Mouse (Mus musculus): Measurements from ENCODE around the gene Zfp184. TPM values are rescaled to one million over a fixed set of nuclear protein-coding genes. Genes with fewer than 3 reads are reported as not detected.

Gene Zfp184
- polyA plus RNA-seq, 1 experiment from 2014 or later, result 16.0 TPM

- Histone ChIP-seq H3K4me2 (peak overlapping the region; percentile 26), H3K9ac (no peak overlapping the region), H3K9me3 (no peaks in the 10 kb centered on the region), H3K27ac (replicated peaks) (no peak overlapping the region), H3K36me3 (no peaks in the 10 kb centered on the region), H3K4me3 (peak overlapping the region; percentile 13; the same call in 1 of the 2 replicates), H3K4me1 (replicated peaks) (peaks cover 12% of the 10 kb centered on the region), H3K27me3 (peaks cover 57% of the 10 kb centered on the region)
- 6% methylated on average over 8 of the region's 8 CpGs for WGBS
- no peak for ATAC-seq (ENCODE audit: low read depth)
These were observed 31.0 kb upstream of the Zfp184 start for GRCm38 (mm10) chr13:21913854-21914253.

GRCm38 (mm10) chr13:21914599-21914998 is 30.3 kb upstream of the Zfp184 start:
- H3K9me3 ChIP-seq, result no peaks in the 10 kb centered on the region
- H3K36me3 ChIP-seq, result no peaks in the 10 kb centered on the region
- peak overlapping the region; percentile 26 for H3K4me2 ChIP-seq
- peaks cover 19% of the 10 kb centered on the region for H3K4me1 ChIP-seq (replicated peaks)
- H3K9ac ChIP-seq, result no peak overlapping the region
- no peak for ATAC-seq (ENCODE audit: low read depth)
- peaks cover 65% of the 10 kb centered on the region for H3K27me3 ChIP-seq
- H3K4me3 ChIP-seq, result peak overlapping the region; percentile 13; the same call in 1 of the 2 replicates
- no peak overlapping the region for H3K27ac ChIP-seq (replicated peaks)
- 2% methylated on average over 14 of the region's 14 CpGs for WGBS

- no peak overlapping the region for H3K9ac ChIP-seq
- H3K36me3 ChIP-seq, result no peaks in the 10 kb centered on the region
- peaks cover 74% of the 10 kb centered on the region for H3K27me3 ChIP-seq
- WGBS, result 53% methylated on average over 5 of the region's 5 CpGs
- no peak overlapping the region for H3K4me3 ChIP-seq
- H3K27ac ChIP-seq (replicated peaks), result no peak overlapping the region
- no peaks in the 10 kb centered on the region for H3K9me3 ChIP-seq
- peaks cover 19% of the 10 kb centered on the region for H3K4me1 ChIP-seq (replicated peaks)
- H3K4me2 ChIP-seq, result no peak overlapping the region
- ATAC-seq (ENCODE audit: low read depth), result no peak
These were observed 29.4 kb upstream of the Zfp184 start for GRCm38 (mm10) chr13:21915487-21915886.

GRCm38 (mm10) chr13:21916056-21916455 is 28.8 kb upstream of the Zfp184 start:
- H3K9ac ChIP-seq, result no peak overlapping the region
- H3K27me3 ChIP-seq, result peaks cover 79% of the 10 kb centered on the region
- no peak overlapping the region for H3K4me3 ChIP-seq
- no peaks in the 10 kb centered on the region for H3K9me3 ChIP-seq
- H3K36me3 ChIP-seq, result no peaks in the 10 kb centered on the region
- H3K4me1 ChIP-seq (replicated peaks), result peaks cover 19% of the 10 kb centered on the region
- no peak overlapping the region for H3K27ac ChIP-seq (replicated peaks)
- 39% methylated on average over 6 of the region's 6 CpGs for WGBS
- no peak overlapping the region for H3K4me2 ChIP-seq
- no peak for ATAC-seq (ENCODE audit: low read depth)

GRCm38 (mm10) chr13:21917040-21917439 is 27.9 kb upstream of the Zfp184 start:
- H3K9me3 ChIP-seq, result no peaks in the 10 kb centered on the region
- no peak for ATAC-seq (ENCODE audit: low read depth)
- peak overlapping the region; percentile 55 for H3K4me2 ChIP-seq
- no peaks in the 10 kb centered on the region for H3K36me3 ChIP-seq
- H3K4me3 ChIP-seq, result no peak overlapping the region
- 2% methylated on average over 13 of the region's 13 CpGs for WGBS
- H3K27ac ChIP-seq (replicated peaks), result no peak overlapping the region
- H3K27me3 ChIP-seq, result peaks cover 84% of the 10 kb centered on the region
- H3K9ac ChIP-seq, result no peak overlapping the region
- peaks cover 19% of the 10 kb centered on the region for H3K4me1 ChIP-seq (replicated peaks)

- ATAC-seq (ENCODE audit: low read depth), result no peak
- Histone ChIP-seq H3K27me3 (peaks cover 85% of the 10 kb centered on the region), H3K4me2 (peak overlapping the region; percentile 55), H3K36me3 (no peaks in the 10 kb centered on the region), H3K27ac (replicated peaks) (no peak overlapping the region), H3K4me3 (peak overlapping the region; percentile 34; the same call in 1 of the 2 replicates), H3K9me3 (no peaks in the 10 kb centered on the region), H3K4me1 (replicated peaks) (peaks cover 19% of the 10 kb centered on the region), H3K9ac (no peak overlapping the region)
- under 1% methylated on average over 11 of the region's 11 CpGs for WGBS
These were observed 27.4 kb upstream of the Zfp184 start for GRCm38 (mm10) chr13:21917480-21917879.

- Histone ChIP-seq H3K27me3 (peaks cover 88% of the 10 kb centered on the region), H3K9ac (no peak overlapping the region), H3K36me3 (no peaks in the 10 kb centered on the region), H3K9me3 (no peaks in the 10 kb centered on the region), H3K4me3 (peak overlapping the region; percentile 34), H3K27ac (replicated peaks) (no peak overlapping the region), H3K4me1 (replicated peaks) (peaks cover 19% of the 10 kb centered on the region), H3K4me2 (peak overlapping the region; percentile 55)
- under 1% methylated on average over 16 of the region's 16 CpGs for WGBS
- no peak for ATAC-seq (ENCODE audit: low read depth)
These were observed 26.9 kb upstream of the Zfp184 start for GRCm38 (mm10) chr13:21917992-21918391.

- peak overlapping the region; percentile 55 for H3K4me2 ChIP-seq
- H3K4me3 ChIP-seq, result peak overlapping the region; percentile 34
- WGBS, result under 1% methylated on average over 38 of the region's 38 CpGs
- peaks cover 87% of the 10 kb centered on the region for H3K27me3 ChIP-seq
- H3K27ac ChIP-seq (replicated peaks), result no peak overlapping the region
- peaks cover 19% of the 10 kb centered on the region for H3K4me1 ChIP-seq (replicated peaks)
- H3K9ac ChIP-seq, result peak overlapping the region; percentile 22; the same call in 1 of the 2 replicates
- ATAC-seq (ENCODE audit: low read depth), result peak; percentile 53; the same call in 1 of the 2 replicates
- H3K9me3 ChIP-seq, result no peaks in the 10 kb centered on the region
- H3K36me3 ChIP-seq, result no peaks in the 10 kb centered on the region
These were observed 26.1 kb upstream of the Zfp184 start for GRCm38 (mm10) chr13:21918570-21919419.

- ATAC-seq (ENCODE audit: low read depth), result no peak
- Histone ChIP-seq H3K4me2 (0 out of 2 replicates have a peak overlapping the region, but pooled peaks have one; percentile 55), H3K27ac (replicated peaks) (no peak overlapping the region), H3K9ac (no peak overlapping the region), H3K27me3 (peaks cover 87% of the 10 kb centered on the region), H3K4me1 (replicated peaks) (peaks cover 16% of the 10 kb centered on the region), H3K9me3 (no peaks in the 10 kb centered on the region), H3K4me3 (no peak overlapping the region), H3K36me3 (no peaks in the 10 kb centered on the region)
- WGBS, result 3% methylated on average over 11 of the region's 11 CpGs
These were observed 25.0 kb upstream of the Zfp184 start for GRCm38 (mm10) chr13:21919836-21920431.

GRCm38 (mm10) chr13:21920681-21921233 is 24.1 kb upstream of the Zfp184 start:
- Histone ChIP-seq H3K36me3 (no peaks in the 10 kb centered on the region), H3K9ac (no peak overlapping the region), H3K4me1 (replicated peaks) (peaks cover 19% of the 10 kb centered on the region), H3K27me3 (peaks cover 87% of the 10 kb centered on the region), H3K4me2 (no peak overlapping the region), H3K27ac (replicated peaks) (no peak overlapping the region), H3K4me3 (no peak overlapping the region), H3K9me3 (no peaks in the 10 kb centered on the region)
- no peak for ATAC-seq (ENCODE audit: low read depth)
- 20% methylated on average over 8 of the region's 8 CpGs for WGBS

- Histone ChIP-seq H3K4me1 (replicated peaks) (peaks cover 15% of the 10 kb centered on the region), H3K36me3 (no peaks in the 10 kb centered on the region), H3K27me3 (peaks cover 66% of the 10 kb centered on the region), H3K9ac (no peak overlapping the region), H3K4me2 (no peak overlapping the region), H3K27ac (replicated peaks) (no peak overlapping the region), H3K4me3 (no peak overlapping the region), H3K9me3 (no peaks in the 10 kb centered on the region)
- ATAC-seq (ENCODE audit: low read depth), result no peak
These were observed 21.5 kb upstream of the Zfp184 start for GRCm38 (mm10) chr13:21923417-21923816.

GRCm38 (mm10) chr13:21924734-21925335 is 20.1 kb upstream of the Zfp184 start:
- peaks cover 57% of the 10 kb centered on the region for H3K27me3 ChIP-seq

More at GRCm38 (mm10) chr13:21924734-21925335, 20.1 kb upstream of the Zfp184 start:
- no peaks in the 10 kb centered on the region for H3K9me3 ChIP-seq
- H3K36me3 ChIP-seq, result no peaks in the 10 kb centered on the region
- WGBS, result 4% methylated on average over 21 of the region's 21 CpGs
- no peak overlapping the region for H3K9ac ChIP-seq
- no peak overlapping the region for H3K27ac ChIP-seq (replicated peaks)
- 0 out of 2 replicates have a peak overlapping the region, but pooled peaks have one; percentile 7 for H3K4me2 ChIP-seq
- no peak overlapping the region for H3K4me3 ChIP-seq
- no peak for ATAC-seq (ENCODE audit: low read depth)
- 0 out of 2 replicates have a peak, but pooled peaks cover 4% of the 10 kb centered on the region for H3K4me1 ChIP-seq (replicated peaks)

All from neural tube, embryonic 13.5 days (tissue).